Mouse (Mus musculus): ENCODE measurements around the gene Ovch2. TPM values are rescaled to one million over a fixed set of nuclear protein-coding genes. Genes with fewer than 3 reads are reported as not detected.

Gene Ovch2
- total RNA-seq, 2 experiments from 2014 or later, result not detected

- Histone ChIP-seq H3K4me3 (peak within 1 kb of the TSS; percentile 48), H3K27ac (no peak within 1 kb of the TSS)
- intact Hi-C loops (cut with DNase I), result no loop called here
- DNase-seq, result peak; percentile 49
- peak; percentile 15; the same call in 1 of the 2 replicates for TF ChIP-seq CTCF (IDR thresholded peaks at IDR 0.05)
Measured at GRCm38 (mm10) chr7:107757308-107758151, 43.5 kb downstream of the Ovch2 start, which contains the start of gene Cyb5r2. TSS of gene Cyb5r2 (minus strand) at chr7:107758032.

DNA sequence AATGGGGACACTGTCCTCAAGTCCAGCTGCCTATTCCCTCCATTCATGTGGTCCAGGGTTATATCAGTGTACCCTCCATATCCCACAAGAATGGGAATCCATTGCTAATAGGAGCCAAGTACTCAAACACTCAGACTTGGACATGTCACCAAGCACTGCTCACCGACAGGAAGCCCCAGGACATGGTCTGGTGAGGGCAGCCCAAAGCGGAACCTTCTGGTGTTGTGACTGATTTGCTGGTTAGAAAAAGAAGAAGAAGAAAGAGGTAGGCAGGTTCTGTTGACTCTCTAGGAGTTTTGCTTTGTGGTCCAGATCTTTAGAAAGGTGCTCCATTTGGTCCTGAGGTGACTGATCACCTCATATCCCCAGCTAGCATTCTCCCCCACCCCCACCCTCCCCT, 44.3 kb downstream of the Ovch2 start:
- Histone ChIP-seq H3K4me3 (no peak overlapping the region), H3K27ac (no peak overlapping the region)
- no peak for TF ChIP-seq CTCF (IDR thresholded peaks at IDR 0.05)
- intact Hi-C loops (cut with DNase I), result no loop called here
- no peak for DNase-seq

DNA sequence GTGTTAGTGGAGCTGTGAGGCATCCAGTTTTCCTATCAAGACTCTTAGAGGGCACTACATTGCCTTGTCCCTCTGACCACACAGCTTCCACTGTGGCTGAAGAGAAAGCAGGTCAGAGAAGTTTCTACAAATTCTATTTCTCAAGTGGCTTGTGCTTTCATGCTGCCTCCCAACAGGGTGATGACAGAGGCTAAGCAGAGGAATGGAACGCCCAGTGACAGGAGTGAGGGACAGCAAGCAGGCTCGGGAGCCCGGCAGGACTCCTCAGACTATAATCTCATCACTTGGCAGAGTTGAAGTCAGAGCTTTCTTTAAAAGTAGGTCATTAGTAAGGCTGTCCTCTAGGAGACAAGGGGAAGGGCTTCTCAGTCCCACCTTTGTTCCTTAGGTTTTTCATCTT, 45.1 kb downstream of the Ovch2 start:
- Histone ChIP-seq H3K27ac (no peak overlapping the region), H3K4me3 (no peak overlapping the region)
- intact Hi-C loops (cut with DNase I), result no loop called here
- DNase-seq, result no peak
- TF ChIP-seq CTCF (IDR thresholded peaks at IDR 0.05), result no peak

GRCm38 (mm10) chr7:107752031-107752520, 48.9 kb downstream of the Ovch2 start:
- H3K4me3 ChIP-seq, result no peak overlapping the region
- no peak for TF ChIP-seq CTCF (IDR thresholded peaks at IDR 0.05)
- H3K27ac ChIP-seq, result no peak overlapping the region
- intact Hi-C loops (cut with DNase I), result no loop called here
- DNase-seq, result no peak

GRCm38 (mm10) chr7:107749721-107750120, 51.3 kb downstream of the Ovch2 start:
- Histone ChIP-seq H3K4me3 (no peak overlapping the region), H3K27ac (no peak overlapping the region)
- TF ChIP-seq CTCF (IDR thresholded peaks at IDR 0.05), result no peak
- no peak for DNase-seq
- intact Hi-C loops (cut with DNase I), result loop anchor here (5.0 kb wide), 1 partner anchor 157 kb away; no protein-coding TSS in a partner anchor

GRCm38 (mm10) chr7:107749270-107749669, 51.7 kb downstream of the Ovch2 start:
- no peak for DNase-seq
- TF ChIP-seq CTCF (IDR thresholded peaks at IDR 0.05), result peak; percentile 76
- intact Hi-C loops (cut with DNase I), result loop anchor here (5.0 kb wide), 1 partner anchor 157 kb away; no protein-coding TSS in a partner anchor

GRCm38 (mm10) chr7:107747954-107748353, 53.1 kb downstream of the Ovch2 start:
- intact Hi-C loops (cut with DNase I), result loop anchor here (1.0 to 5.0 kb wide), 2 partner anchors 85 to 156 kb away; no protein-coding TSS in a partner anchor
- peak; percentile 62 for DNase-seq
- peak; percentile 78 for TF ChIP-seq CTCF (IDR thresholded peaks at IDR 0.05)
- H3K4me3 ChIP-seq, result no peak overlapping the region
- H3K27ac ChIP-seq, result no peak overlapping the region

More at GRCm38 (mm10) chr7:107749270-107749669, 51.7 kb downstream of the Ovch2 start:
- Histone ChIP-seq H3K4me3 (no peak overlapping the region), H3K27ac (no peak overlapping the region)

GRCm38 (mm10) chr7:107747476-107747875, 53.5 kb downstream of the Ovch2 start:
- H3K4me3 ChIP-seq, result no peak overlapping the region
- no peak for TF ChIP-seq CTCF (IDR thresholded peaks at IDR 0.05)
- no peak for DNase-seq
- intact Hi-C loops (cut with DNase I), result loop anchor here (1.0 to 5.0 kb wide), 2 partner anchors 84 to 155 kb away; no protein-coding TSS in a partner anchor
- H3K27ac ChIP-seq, result no peak overlapping the region

DNA sequence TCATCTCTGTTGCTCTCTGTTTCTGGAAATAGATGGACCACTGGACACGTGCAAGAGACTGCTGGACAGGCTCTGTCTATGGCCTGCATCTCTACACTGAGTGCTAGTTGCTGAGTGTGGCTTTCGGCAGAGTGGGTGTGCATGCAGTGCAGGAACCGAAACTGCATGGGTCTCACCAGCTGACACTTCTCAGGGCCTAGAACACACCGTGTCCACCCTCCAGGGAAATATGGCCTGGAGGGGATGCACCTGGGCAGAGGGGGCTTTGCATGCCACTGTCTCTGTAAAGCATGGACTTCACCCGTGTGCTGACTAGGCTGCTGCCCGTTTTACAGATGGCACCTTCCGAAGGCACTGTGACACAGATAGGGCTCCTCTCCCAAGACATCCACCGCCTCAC, 55.0 kb downstream of the Ovch2 start:
- intact Hi-C loops (cut with DNase I), result loop anchor here (5.0 kb wide), 1 partner anchor 154 kb away; no protein-coding TSS in a partner anchor
- Histone ChIP-seq H3K4me3 (no peak overlapping the region), H3K27ac (no peak overlapping the region)
- TF ChIP-seq CTCF (IDR thresholded peaks at IDR 0.05), result no peak
- DNase-seq, result no peak

DNA sequence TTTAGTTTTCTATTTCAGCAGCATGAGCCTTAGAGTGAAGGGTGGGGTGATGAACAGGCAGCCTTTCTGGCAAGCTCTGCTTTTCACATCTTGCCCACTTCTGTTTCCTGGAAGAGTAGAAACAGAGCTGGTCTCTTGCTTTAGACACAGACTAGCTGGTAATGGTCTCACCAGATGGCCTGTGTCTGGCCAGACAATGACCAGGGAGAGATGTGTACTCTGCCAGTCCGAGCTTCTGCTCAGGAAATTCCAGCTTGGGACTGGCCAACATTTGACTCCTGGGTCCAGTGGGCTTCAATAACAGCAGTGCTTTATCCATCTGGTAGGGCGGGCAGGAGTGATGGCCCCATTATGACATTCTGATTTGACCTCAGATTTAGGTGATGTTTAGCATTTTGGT, 55.9 kb downstream of the Ovch2 start:
- Histone ChIP-seq H3K4me3 (no peak overlapping the region), H3K27ac (no peak overlapping the region; the same call in 1 of the 2 replicates)
- TF ChIP-seq CTCF (IDR thresholded peaks at IDR 0.05), result no peak
- intact Hi-C loops (cut with DNase I), result loop anchor here (5.0 kb wide), 1 partner anchor 153 kb away; no protein-coding TSS in a partner anchor
- DNase-seq, result no peak

DNA sequence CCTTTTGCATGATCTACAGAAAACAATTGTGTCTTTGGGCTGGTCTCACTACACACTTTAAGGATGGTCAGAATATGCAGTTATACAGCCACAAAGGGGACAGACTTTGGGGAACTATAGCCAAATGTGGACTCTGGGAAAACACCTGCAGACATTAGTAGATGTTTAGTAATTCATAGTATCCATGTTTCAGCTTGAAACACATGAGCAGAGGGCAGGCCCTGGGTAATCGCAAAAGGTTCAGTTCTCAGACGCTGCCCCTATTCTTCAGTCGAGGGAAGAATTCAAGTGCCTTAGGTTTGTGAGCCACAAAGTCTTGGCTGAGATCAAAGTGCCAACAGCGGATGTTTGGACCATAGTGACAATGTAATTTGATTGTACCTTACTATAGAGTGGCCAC, 56.6 kb downstream of the Ovch2 start:
- Histone ChIP-seq H3K27ac (no peak overlapping the region), H3K4me3 (no peak overlapping the region)
- no peak for TF ChIP-seq CTCF (IDR thresholded peaks at IDR 0.05)
- DNase-seq, result no peak
- intact Hi-C loops (cut with DNase I), result no loop called here

DNA sequence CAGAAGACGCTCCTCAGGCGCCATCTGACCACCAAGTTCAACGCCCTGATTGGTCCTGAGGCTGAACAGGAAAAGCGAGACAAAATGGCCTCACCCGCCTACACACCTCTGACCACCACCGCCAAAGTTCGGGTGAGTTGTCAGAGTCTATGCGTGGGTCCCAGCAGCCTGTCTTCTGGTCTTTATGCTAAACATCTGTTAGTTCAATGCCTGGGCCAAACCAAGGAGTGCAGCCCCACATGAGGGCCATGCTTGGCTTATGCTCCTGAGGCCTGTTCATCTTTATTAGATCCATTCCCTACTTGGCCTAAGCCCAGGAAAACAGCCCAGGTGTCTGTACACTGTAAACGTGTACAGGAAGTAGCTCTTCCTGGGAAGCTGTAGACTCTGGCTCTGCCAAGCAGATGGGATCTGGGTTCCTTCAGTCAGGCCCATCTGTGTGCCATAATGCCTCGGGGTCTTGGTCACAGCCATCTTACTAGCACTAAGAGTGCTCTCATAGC, 58.0 kb downstream of the Ovch2 start:
- no peak for TF ChIP-seq CTCF (IDR thresholded peaks at IDR 0.05)
- intact Hi-C loops (cut with DNase I), result no loop called here

DNA sequence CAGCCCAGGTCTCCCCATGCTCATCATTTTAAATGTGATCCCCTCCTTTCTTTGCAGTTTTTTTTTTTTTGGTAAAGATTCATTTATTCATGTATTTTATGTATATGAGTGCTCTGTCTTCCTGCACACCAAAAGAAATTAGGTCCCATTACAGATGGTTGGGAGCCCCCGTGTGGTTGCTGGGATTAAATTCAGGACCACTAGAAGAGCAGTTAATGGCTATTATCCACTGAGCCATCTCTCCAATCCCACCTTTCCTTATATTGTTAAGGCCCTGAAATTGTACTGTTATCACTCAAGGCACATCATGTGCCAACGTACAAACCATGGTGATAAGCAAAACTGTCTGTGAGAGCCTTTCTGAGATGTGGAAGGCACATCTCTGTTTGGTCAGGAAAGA, 62.3 kb downstream of the Ovch2 start:
- peak; percentile 41 for TF ChIP-seq CTCF (IDR thresholded peaks at IDR 0.05)
- Histone ChIP-seq H3K4me3 (no peak overlapping the region), H3K27ac (no peak overlapping the region)
- DNase-seq, result no peak
- intact Hi-C loops (cut with DNase I), result no loop called here

More for the DNA sequence above, 58.0 kb downstream of the Ovch2 start:
- DNase-seq, result no peak
- no peak overlapping the region for H3K4me3 ChIP-seq
- no peak overlapping the region for H3K27ac ChIP-seq

Measured in gastrocnemius, adult 2 months (tissue).